Mouse (Mus musculus) retina, postnatal 1 day (tissue): Measurements from ENCODE around the gene Pafah1b2.

Experiments used
- DNase-seq: peaks from one replicate; pipeline ENCODE4 v3.0.0-alpha.2; 2012

Gene Pafah1b2

DNA sequence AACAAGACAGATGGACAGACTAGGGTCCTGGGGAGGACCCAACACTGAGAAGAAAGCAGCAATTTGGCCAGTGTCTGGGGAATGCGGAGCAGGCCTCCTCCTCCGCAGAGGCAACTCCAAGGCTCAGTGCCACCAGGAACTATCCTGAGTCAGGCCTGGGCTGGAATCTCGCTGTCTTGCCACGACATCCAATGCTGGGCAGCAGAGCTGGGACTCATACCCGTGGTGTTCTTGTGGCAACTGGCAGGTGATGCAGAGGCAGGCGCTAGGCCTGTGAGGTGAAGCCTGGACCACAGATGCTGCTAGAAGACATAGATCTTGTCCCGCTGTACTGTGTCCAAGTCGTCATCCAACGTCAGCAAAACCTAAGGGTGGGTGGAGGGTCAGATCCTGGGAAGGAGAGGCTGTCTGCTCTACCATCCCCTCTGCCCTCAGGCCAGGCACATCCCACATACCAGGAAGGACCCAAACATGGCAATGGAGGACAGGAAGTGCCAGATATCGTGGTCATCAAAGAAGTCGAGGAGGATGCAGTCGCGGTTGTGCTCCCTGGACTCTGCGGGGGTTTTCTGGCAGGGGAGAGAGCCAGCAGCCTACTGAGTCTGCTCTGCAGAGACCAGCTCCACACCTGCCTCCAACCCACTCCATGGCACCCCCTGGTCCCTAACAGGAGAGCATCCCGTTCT is 73.4 kb downstream of the Pafah1b2 start:
- no peak for DNase-seq

- DNase-seq = no peak
Observed at GRCm38 (mm10) chr9:45938088-45938487, 74.4 kb downstream of the Pafah1b2 start.

DNA sequence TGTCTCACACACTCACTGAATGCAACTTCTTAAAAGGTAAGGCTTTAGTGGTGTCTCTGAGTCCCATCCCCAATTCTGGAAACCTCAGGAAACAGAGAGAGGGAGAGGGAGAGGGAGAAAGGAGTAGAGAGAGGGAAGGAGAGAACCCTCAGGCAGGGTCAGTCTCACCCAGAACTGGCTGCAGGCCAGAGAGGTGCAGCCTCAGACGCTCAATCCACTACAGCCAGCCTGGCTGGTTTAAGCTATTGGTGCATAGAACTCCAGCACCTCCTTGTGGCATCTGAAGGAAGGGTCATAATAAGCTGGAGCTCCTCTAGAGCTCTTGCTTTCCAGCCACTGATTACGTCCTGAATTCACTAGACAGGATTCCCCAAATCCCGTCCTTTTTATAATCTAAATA is 75.6 kb downstream of the Pafah1b2 start:
- peak; percentile 84 for DNase-seq

GRCm38 (mm10) chr9:45935628-45936210 is 76.8 kb downstream of the Pafah1b2 start, which contains the start of gene Tagln:
Gene Tagln, minus strand, starts transcription at chr9:45936058.
- DNase-seq = peak; percentile 37

- peak; percentile 19 for DNase-seq
Observed at GRCm38 (mm10) chr9:45932571-45933415, 79.7 kb downstream of the Pafah1b2 start.

DNA sequence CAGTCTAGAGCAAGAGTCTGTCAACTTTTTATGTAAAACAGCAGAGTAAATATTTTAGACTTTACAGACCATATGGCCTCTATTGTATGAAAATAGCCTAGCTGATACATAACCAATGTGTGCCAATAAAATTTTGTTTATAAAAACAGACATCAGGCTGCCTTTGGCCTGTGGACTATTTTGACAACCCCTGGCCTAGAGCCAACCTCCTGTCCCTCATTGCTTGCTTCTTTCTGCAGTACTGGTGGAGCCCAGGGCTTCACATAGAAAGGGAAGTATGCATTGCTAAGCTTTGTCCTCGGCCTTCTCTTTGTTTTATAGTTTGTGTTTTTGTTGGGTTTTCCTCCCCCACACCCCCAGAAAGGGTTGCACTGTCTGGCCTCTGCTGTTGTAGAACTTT is 80.5 kb downstream of the Pafah1b2 start:
- DNase-seq = no peak

GRCm38 (mm10) chr9:45929285-45929684 is 83.2 kb downstream of the Pafah1b2 start:
- no peak for DNase-seq

DNA sequence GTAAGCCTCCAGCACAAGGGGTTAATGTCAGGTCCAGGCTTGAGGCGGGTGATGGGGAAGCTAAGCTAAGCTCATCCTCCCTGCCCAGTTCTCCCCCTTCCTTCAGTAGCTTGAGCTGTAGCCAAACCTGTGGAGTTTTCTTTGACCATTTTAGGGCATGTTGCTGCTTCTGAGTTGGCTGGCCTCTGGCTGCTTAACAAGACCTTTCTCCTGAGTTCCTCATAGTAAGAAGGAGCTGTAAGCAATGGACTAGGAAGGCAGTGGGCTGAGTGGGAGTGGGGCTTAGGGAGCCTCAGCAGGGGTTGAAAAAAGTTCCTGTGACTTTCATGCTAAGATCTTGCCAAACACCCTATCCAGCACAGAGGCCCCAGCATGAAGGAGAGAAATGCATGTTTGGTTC is 92.6 kb downstream of the Pafah1b2 start:
- DNase-seq = no peak

DNA sequence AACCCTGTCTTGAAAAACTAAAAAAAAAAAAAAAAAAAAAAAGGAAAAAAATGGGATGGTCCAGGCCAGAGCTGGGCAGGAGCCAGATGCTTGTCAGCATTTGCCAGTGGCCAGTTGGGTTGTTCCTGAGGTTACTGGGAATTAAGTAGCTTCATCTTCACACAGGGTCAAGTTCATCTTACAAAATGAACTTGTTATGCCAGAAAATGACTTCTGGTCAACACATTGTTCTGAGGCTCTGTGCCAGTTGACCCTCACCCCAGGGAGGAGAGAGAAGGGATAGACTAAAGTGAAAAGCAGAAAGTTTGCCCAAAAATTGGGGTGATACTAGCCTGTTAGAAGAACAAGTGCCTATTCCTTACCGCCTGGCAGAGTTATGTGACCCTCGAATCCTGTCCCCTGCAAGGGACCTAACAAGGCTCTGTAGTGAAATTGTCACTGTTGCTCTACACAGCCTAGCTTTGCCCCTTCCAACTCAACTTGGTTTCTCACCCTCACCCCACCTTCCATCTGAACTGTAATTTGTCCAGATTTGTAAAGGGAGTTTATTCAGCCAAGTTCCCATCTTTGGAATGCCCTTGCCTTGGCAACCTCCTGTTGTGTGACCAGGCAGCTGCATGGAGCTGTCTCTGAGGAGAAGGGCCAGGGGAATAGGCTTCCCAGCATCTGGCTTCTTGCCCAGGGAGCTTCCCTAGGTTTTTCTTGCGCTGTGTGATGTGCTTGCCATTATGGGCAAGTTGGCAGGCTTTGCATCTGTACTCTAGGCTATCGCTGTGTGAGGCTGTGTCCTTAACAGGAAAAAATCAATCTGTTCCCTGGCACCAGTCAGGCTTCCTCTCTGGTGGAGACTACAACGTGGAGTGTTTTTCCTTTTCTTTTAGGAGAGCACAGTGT is 95.2 kb downstream of the Pafah1b2 start:
- no peak for DNase-seq

DNA sequence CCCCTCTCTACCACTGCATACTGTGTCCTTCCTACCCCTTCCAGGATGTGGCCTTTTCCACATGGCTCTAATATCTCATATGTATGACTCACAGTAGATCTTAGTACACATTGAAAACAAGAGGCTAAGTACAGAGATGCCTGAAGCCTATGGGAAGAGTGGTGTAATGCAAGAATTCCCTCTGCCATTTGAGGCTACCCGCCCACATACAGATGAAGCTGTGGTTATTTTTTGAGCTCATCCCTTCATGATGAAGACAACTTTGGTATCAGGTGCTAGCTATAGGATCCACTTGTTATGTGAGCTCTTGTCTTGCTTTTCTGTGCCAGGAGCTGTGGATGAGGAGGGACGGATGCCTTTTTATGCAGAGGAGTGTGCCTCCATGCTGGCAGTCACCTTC is 96.8 kb downstream of the Pafah1b2 start:
- DNase-seq = no peak
